Mouse (Mus musculus): ENCODE measurements at regions not wholly inside any gene's neighbourhood (a gene's known extent, or its start where the extent isn't known, plus 50 kb on each side); places are given as distances from the start of the nearest gene placed in this dataset.

DNA sequence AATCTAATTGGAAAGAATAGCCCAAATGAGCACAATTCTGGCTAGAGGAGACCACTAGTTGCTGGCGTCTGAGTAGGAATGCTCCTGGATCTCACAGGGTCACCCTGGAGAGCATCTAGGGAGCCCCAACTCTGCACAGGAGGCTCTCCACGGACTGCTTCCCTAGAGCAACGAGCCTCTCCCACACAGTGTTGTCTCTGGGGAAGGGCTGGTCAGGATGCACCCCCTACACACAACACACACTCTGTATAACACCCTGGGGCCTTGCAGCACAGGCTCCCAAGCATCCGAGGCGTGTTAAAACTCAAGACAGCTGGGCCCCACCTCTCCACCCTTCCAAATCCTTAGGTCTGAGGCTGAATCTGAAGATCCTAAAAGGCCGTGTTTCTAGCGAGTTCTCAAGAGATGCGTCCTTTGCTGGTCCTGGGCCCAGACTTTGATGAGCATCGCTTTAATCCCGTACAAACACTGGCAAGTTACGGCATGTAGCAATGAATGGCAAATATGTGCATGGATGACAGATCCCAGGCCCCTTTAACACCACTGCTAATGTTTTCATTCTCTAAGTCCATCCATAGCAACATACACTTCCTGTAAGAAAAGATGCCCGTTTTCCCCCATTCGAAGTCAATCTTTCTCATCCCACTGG lies 56.4 kb upstream of the Ubl3 start:
- TF ChIP-seq CTCF (IDR thresholded peaks at IDR 0.05; ENCODE audit: borderline replicate concordance, extremely low read depth, insufficient read depth, insufficient read length) (no peak), POLR2A (IDR thresholded peaks at IDR 0.05; ENCODE audit: borderline replicate concordance, extremely low read depth, insufficient read depth, insufficient read length, poor library complexity, severe bottlenecking) (no peak)

Measured in brain, embryonic 14.5 days (tissue).